Mouse (Mus musculus) heart, embryonic 16.5 days (tissue): Measurements from ENCODE around the gene Hist1h2bj. TPM values are rescaled to one million over a fixed set of nuclear protein-coding genes. Genes with fewer than 3 reads are reported as not detected.
"Not testable (repeated sequence)": the region's sequence is repeated elsewhere in the genome, so short reads cannot be mapped to it uniquely, and the experiment has no call there.

Experiments
- ATAC-seq: fragments of 200-750 bp; cut with Nextera tagmentation; replicated peaks from 2 replicates; pipeline ENCODE4 v1.8.0; 2017; ENCODE audit warnings: moderate number of reproducible peaks; ENCODE audit not compliant: insufficient read depth, low FRiP score; ENCODE audit errors: extremely low read depth
- H3K27ac ChIP-seq: fragments of 300-500 bp; sonication (generic); 2 replicates; pipeline ENCODE4 v1.5.1; 2014; ENCODE audit warnings: mild to moderate bottlenecking, low read length, control low read depth, moderate library complexity
- H3K27me3 ChIP-seq: fragments of 300-500 bp; sonication (generic); 2 replicates; pipeline ENCODE4 v1.6.1; 2014; ENCODE audit warnings: low read length, mixed read lengths; ENCODE audit not compliant: control insufficient read depth, insufficient read depth
- H3K36me3 ChIP-seq: fragments of 300-500 bp; sonication (generic); 2 replicates; pipeline ENCODE4 v1.6.1; 2014; ENCODE audit not compliant: control insufficient read depth, insufficient read depth
- H3K4me1 ChIP-seq: fragments of 300-500 bp; sonication (generic); 2 replicates; pipeline ENCODE4 v1.6.1; 2014; ENCODE audit warnings: low read length, mixed read lengths; ENCODE audit not compliant: control insufficient read depth, insufficient read depth
- H3K4me2 ChIP-seq: fragments of 300-500 bp; sonication (generic); 2 replicates; pipeline ENCODE4 v1.6.1; 2014; ENCODE audit warnings: low read depth, mild to moderate bottlenecking, control low read depth, low read length
- H3K4me3 ChIP-seq: fragments of 300-500 bp; sonication (generic); 2 replicates; pipeline ENCODE4 v1.5.1; 2014; ENCODE audit warnings: mild to moderate bottlenecking, control low read depth, low read length
- H3K9ac ChIP-seq: fragments of 300-500 bp; sonication (generic); 2 replicates; pipeline ENCODE4 v1.6.1; 2014; ENCODE audit warnings: low read length, control low read depth
- H3K9me3 ChIP-seq: fragments of 300-500 bp; sonication (generic); replicated peaks from 2 replicates; pipeline ENCODE4 v1.6.1; 2016; ENCODE audit warnings: low read length; ENCODE audit not compliant: control insufficient read depth
- WGBS: fragments of 180-500 bp; shearing (Covaris S2); extraction: QIAGEN DNeasy Blood & Tissue Kit; methylation state at CpG from one replicate; pipeline ENCODE4 v1.1.7; 2014; 5-methylcytosine and 5-hydroxymethylcytosine counted together
- polyA plus RNA-seq: library from polyadenylated mRNA; unstranded; fragments of >200 nt; fragmentation: Nextera tagmentation; extraction: Ambion mirVana; gene quantifications from 2 replicates; pipeline ENCODE4 v1.2.1, GENCODE M21; 2015

Gene Hist1h2bj
- polyA plus RNA-seq, 1 experiment from 2014 or later, result 9.9 TPM

DNA sequence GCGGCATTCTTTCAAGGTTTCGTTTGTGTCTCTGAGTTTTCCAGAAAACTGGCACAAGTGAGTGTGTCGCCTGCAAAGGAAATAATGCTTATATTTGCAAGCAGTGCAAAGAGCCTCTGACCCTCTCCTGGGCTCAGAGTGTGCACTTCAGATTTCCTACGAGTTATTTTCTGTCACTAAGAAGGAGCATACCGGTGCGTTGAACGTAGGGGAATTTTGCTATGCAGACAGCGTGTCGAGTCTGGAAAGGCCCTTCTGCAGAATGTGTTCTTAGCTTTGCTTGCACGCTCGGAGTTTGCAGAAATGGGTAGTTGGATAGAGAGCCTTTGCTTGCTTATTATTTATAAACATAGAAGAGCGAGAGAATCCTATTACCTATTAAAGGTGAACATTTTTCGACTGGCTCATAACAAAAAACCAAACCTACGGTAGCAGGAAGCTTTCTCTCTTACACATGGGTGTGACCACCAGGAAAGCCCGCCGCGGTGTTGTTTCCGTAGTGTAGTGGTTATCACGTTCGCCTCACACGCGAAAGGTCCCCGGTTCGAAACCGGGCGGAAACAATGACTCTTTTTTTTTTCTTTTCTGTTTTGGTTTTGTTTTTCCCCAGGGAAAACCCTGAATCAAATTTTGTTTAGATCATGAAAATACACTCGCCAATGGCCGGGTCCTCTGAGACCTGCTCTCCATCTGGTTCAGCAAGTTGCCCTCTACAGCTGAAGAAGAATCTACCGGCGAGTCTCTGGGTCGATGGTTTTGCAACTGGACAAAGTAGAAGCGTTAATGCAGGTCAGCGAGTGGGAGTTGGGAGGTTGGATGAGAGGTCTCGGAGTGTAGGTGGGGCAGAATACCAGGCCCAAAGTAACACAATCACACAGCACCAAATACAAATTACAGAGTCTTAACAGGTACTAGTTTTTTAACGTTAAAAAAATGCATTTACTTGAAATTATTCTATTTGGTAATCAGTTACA is 16.7 kb upstream of the Hist1h2bj start:
- Histone ChIP-seq H3K27ac (0 out of 2 replicates have a peak overlapping the region, but pooled peaks have one; percentile 9), H3K4me3 (peak overlapping the region; percentile 70)

GRCm38 (mm10) chr13:22028673-22029460 is 14.1 kb upstream of the Hist1h2bj start:
- H3K4me3 ChIP-seq, result peak overlapping the region; percentile 74
- peak overlapping the region; percentile 91 for H3K27ac ChIP-seq
- peak overlapping the region; percentile 80 for H3K4me2 ChIP-seq
- H3K4me1 ChIP-seq, result no peaks in the 10 kb centered on the region; the same call in 1 of the 2 replicates
- no peaks in the 10 kb centered on the region for H3K9me3 ChIP-seq
- ATAC-seq, result peak; percentile 78
- peak overlapping the region; percentile 81 for H3K9ac ChIP-seq
- 1% methylated on average over 40 of the region's 40 CpGs for WGBS
- no peaks in the 10 kb centered on the region for H3K36me3 ChIP-seq
- H3K27me3 ChIP-seq, result no peaks in the 10 kb centered on the region

More for the DNA sequence above, 16.7 kb upstream of the Hist1h2bj start:
- ATAC-seq, result no peak
- Histone ChIP-seq H3K36me3 (no peaks in the 10 kb centered on the region), H3K4me2 (peak overlapping the region; percentile 75), H3K4me1 (no peaks in the 10 kb centered on the region; the same call in 1 of the 2 replicates), H3K9ac (peak overlapping the region; percentile 74), H3K9me3 (no peaks in the 10 kb centered on the region), H3K27me3 (no peaks in the 10 kb centered on the region)
- WGBS, result 1% methylated on average over 35 of the region's 35 CpGs

GRCm38 (mm10) chr13:22029928-22030327 is 13.1 kb upstream of the Hist1h2bj start:
- 43% methylated on average over 8 of the region's 8 CpGs for WGBS
- peaks cover 5% of the 10 kb centered on the region for H3K4me1 ChIP-seq
- no peak overlapping the region for H3K4me3 ChIP-seq

GRCm38 (mm10) chr13:22030493-22030892 is 12.5 kb upstream of the Hist1h2bj start:
- H3K4me1 ChIP-seq, result peaks cover 5% of the 10 kb centered on the region
- 15% methylated on average over 4 of the region's 4 CpGs for WGBS
- no peaks in the 10 kb centered on the region for H3K27me3 ChIP-seq
- no peak overlapping the region for H3K9ac ChIP-seq
- H3K36me3 ChIP-seq, result no peaks in the 10 kb centered on the region
- no peak overlapping the region for H3K27ac ChIP-seq
- no peaks in the 10 kb centered on the region for H3K9me3 ChIP-seq
- ATAC-seq, result no peak
- H3K4me2 ChIP-seq, result no peak overlapping the region
- no peak overlapping the region for H3K4me3 ChIP-seq

More at GRCm38 (mm10) chr13:22029928-22030327, 13.1 kb upstream of the Hist1h2bj start:
- ATAC-seq, result no peak
- H3K36me3 ChIP-seq, result no peaks in the 10 kb centered on the region
- no peak overlapping the region for H3K4me2 ChIP-seq
- H3K9ac ChIP-seq, result no peak overlapping the region
- H3K9me3 ChIP-seq, result no peaks in the 10 kb centered on the region
- H3K27ac ChIP-seq, result no peak overlapping the region
- H3K27me3 ChIP-seq, result no peaks in the 10 kb centered on the region

DNA sequence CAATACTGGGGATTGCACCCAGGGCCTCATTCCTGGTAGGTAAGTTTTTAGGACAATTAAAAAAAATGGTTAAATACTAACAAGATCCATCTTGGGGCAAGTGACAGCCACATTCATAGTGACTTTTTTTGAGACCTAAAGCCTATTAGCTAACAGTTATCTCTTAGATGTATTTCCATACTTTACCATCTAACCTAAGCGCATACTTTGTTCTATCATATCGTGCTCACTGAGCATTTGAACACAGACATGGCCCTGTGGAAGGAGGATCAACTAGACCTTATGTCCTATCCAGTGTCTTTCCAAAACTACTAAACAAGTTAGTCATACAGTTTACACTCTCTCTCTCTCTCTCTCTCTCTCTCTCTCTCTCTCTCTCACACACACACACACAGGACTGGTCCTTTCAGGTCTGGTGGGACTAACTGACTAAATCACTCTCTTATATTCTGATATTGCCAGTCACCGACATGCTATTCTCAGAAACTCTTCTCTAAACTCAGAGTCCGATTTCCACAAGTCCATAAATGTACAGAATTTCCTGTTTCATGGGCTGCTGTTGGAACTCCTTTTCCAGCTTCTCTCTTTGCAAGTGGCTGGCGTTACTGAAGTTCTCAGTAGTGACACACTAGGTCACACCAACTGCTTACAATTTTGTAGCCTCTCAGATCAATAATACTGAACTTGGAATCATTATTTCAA is 9.1 kb upstream of the Hist1h2bj start:
- peak overlapping the region; percentile 51 for H3K4me3 ChIP-seq
- H3K9me3 ChIP-seq, result no peaks in the 10 kb centered on the region
- H3K4me2 ChIP-seq, result peak overlapping the region; percentile 66
- peaks cover 11% of the 10 kb centered on the region for H3K4me1 ChIP-seq
- 0 out of 2 replicates have a peak overlapping the region, but pooled peaks have one; percentile 31 for H3K27ac ChIP-seq
- no peaks in the 10 kb centered on the region for H3K36me3 ChIP-seq
- no peak for ATAC-seq
- H3K9ac ChIP-seq, result peak overlapping the region; percentile 75
- 44% methylated on average over 5 of the region's 5 CpGs for WGBS
- no peaks in the 10 kb centered on the region for H3K27me3 ChIP-seq

- Histone ChIP-seq H3K4me2 (peak overlapping the region; percentile 66), H3K9ac (peak overlapping the region; percentile 75), H3K4me3 (peak overlapping the region; percentile 51), H3K4me1 (peaks cover 11% of the 10 kb centered on the region), H3K36me3 (no peaks in the 10 kb centered on the region), H3K27ac (peak overlapping the region; percentile 79), H3K27me3 (no peaks in the 10 kb centered on the region), H3K9me3 (no peaks in the 10 kb centered on the region)
- under 1% methylated on average over 13 of the region's 14 CpGs for WGBS
- no peak for ATAC-seq
Measured at GRCm38 (mm10) chr13:22034443-22035266, 8.4 kb upstream of the Hist1h2bj start.

DNA sequence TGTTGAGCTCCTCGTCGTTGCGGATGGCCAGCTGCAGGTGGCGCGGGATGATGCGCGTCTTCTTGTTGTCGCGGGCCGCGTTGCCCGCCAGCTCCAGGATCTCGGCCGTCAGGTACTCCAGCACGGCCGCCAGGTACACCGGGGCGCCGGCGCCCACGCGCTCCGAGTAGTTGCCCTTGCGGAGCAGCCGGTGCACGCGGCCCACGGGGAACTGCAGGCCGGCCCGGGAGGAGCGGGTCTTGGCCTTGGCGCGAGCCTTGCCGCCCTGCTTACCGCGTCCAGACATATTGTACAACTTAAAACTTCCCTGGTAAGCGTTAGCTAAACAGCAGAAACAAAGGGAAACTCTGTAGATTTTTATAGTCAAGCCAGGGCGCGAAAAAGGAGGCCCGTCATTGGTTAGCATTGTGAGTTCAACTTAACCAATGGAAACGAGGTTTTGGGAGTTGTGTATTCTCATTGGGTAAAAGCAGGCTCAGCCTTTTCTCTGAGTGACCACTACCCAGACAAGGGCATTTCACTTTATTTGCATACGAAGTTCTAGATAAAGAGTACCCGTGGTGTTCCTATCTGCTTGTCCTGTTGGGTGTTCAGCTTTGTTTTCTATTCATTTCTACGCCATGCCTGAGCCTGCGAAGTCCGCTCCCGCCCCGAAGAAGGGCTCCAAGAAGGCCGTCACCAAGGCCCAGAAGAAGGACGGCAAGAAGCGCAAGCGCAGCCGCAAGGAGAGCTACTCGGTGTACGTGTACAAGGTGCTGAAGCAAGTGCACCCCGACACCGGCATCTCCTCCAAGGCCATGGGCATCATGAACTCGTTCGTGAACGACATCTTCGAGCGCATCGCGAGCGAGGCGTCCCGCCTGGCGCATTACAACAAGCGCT is 7.5 kb upstream of the Hist1h2bj start, which contains the start of the genes Hist1h2ah and Hist1h2bk:
Hist1h2ah (minus strand) TSS at position 302 of the 882 bp plus-strand sequence.
Hist1h2bk (plus strand) TSS at position 604 of the 882 bp plus-strand sequence.
- under 1% methylated on average over 21 of the region's 69 CpGs for WGBS
- peak; percentile 96 for ATAC-seq
- H3K27me3 ChIP-seq, H3K36me3 ChIP-seq, H3K9me3 ChIP-seq: not testable (repeated sequence)
- peak within 1 kb of the TSS; percentile 79 for H3K27ac ChIP-seq
- H3K9ac ChIP-seq, result peak within 1 kb of the TSS; percentile 75
- H3K4me3 ChIP-seq, result peak within 1 kb of the TSS; percentile 56
- peaks cover 19% of the 10 kb centered on the region for H3K4me1 ChIP-seq
- peak within 1 kb of the TSS; percentile 69 for H3K4me2 ChIP-seq
